Mouse (Mus musculus): Measurements from ENCODE around the gene Sirt7.
"Not testable (repeated sequence)": the region's sequence is repeated elsewhere in the genome, so short reads cannot be mapped to it uniquely, and the experiment has no call there.

Sirt7 gene

DNA sequence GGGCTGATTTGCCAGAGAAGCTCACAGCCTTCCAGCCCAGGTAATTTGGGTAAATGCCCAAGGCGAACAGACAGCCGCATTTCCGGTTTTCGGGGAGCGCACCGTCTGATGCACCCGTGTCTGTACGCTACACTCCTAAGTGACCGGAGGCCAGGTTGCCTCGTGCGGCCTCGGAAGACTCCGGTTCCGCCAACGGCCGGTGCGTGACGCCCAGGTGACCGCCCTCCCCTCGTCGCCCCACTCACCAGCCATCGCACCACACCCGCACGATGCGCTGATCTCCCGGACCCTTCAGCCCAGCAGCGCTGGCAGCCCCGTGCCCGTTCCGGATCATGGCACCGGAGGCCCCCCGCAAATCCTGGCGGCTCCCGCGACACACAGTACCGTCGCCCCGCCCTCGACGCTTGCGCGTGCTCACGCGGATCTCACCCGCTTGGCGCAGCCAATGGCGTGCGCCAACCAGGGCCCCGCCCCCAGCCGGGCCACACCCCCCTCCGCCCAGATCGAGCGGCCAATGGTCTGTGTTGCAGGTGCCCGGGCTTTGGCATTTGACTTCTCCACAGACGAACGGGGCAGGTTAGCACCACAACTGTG is 7.4 kb downstream of the Sirt7 start, which contains the start of gene Pcyt2:
Gene Pcyt2, minus strand, starts transcription at position 418 of the 594 bp plus-strand sequence.
- DNase-seq (ENCODE audit: low read depth, low spot score): peak; percentile 76

DNA sequence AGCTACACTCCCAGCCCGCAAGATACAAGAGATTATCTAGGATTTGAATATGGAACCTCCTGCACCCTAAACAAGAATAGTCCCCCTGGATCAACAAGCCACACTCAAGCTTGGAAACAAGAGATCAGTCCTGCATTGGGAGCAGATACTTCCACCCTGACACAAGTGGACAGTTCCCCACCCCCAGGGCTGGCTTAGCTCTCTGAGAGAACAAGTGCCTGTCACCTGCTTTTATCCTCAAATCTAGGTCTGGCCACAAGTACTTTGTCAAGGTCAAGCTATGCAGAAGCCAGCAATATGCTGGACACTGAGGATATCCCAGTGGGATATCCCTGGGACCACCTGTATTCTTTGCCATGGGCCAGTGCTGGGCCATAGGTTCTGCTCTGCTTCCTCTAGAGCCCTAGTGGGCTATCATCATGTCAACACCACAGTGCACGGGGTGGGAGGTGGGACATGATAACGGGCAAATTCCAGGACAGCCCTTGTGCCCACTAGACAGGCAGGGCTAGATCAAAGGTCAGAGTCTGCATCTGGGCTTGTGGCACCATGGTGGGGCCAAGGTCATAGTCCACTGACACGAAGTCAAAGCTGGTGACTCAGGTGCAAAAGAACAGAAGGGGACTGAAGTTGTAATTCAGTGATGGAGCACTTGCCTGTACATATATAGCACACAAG is 8.3 kb downstream of the Sirt7 start:
- no peak for DNase-seq (ENCODE audit: low read depth, low spot score)

DNA sequence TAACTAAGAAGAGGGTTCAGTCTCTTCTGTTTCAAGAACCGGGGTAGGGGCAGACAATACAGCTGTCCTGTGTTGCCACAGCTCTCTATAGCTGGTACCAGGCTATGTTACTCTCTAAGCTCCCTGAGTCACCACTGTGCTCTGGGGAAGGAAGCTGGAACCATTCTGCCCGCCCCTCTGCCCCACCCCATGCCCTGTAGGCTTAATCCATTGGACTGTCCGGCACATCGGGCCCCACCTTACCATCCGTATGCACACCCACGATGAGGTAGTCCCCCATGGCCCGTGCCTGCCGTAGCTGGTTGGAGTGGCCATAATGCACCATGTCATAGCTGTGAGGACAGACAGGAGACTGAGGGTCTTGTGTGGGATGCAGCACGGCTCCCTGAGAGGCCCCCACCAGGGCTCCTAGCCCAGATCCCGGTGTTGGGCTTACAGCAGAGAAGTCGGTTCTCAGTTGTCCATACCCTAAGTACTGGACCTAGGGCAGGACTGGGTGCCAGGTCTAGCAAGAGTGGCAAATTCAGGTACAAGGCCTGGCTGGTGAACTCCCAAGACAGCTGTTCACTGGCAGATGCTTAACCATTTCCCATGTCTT is 9.3 kb downstream of the Sirt7 start:
- DNase-seq (ENCODE audit: low read depth, low spot score): no peak

DNA sequence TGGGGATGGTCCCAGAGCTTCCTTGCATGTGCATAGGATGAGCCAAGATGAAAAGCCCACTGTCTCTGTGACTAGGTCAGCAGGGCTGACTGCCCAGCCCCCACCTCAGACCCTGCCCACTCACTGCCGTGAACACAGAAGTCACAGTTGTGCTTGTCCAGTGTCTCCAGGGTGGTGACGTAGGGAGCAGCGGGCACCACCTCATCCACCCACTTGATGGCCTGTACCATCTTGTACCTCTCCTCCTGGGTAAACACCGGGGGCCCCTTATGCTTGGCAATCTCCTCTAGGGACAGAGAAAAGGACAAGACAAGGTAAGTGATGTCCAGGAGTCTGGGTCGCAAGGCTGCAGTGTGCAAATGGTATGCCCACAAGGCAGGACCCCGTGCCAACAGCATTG is 9.9 kb downstream of the Sirt7 start:
- DNase-seq (ENCODE audit: low read depth, low spot score): no peak

DNA sequence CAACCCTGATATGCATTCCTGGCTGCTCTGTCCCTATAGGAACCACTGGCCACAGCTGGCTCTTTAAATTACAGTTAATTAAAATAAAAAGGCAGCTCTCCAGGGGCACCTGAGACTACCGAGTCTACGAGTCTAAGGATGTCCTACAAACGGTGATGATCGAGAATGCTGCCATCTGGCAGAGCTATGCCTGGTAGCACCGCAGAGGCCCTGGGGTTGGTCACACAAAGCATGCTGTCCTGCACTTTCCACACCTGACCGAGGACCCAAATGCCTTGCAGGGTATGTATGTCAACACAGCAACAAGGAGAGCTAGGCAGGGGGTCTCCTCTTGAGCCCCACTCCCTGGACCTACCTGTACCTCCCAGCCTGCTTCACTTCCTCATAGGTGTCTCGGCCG is 11.1 kb downstream of the Sirt7 start:
- no peak for DNase-seq (ENCODE audit: low read depth, low spot score)

DNA sequence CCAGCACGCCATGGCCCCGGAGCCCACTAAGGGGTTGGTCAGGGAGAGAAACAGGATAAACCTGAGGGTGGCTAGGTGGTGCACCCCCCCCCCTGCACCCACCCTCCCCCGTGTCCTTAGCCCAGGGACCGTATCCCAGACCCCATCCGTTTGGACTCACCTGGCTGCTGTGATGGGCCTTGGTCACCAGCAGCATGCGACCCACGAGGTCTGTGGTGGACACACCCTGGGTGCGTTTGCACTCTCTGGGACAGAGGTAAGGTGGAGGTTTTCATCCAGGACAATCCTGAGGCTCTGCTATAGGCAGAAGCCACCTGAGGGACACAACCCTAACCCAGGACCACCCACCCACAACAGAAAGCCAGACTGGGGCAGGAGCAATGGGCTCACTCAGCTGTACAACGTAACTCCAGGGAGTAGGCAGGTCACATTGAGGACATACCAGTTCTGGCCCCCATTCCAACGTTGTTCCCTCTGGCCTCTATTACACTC is 11.5 kb downstream of the Sirt7 start:
- no peak for DNase-seq (ENCODE audit: low read depth, low spot score)

DNA sequence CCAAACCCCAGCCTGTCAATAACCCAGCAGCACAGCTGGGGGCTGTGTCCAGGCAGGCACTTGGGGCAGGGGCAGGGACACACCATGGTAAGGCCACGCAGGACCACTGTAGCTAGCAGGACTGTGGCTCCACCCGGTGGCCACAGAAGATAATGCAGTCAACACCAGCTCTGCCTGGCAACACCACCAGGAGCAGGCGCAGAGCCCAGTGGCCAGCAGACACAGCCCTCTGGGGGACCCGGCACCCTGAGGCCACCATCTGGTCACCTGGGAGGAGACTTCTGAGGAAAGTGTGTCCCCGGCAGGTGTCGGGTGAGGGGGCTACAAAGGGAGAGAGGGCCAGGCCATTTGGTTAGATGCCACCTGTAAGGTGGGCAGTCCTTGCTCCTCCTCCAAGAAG is 12.3 kb downstream of the Sirt7 start:
- DNase-seq (ENCODE audit: low read depth, low spot score): no peak

DNA sequence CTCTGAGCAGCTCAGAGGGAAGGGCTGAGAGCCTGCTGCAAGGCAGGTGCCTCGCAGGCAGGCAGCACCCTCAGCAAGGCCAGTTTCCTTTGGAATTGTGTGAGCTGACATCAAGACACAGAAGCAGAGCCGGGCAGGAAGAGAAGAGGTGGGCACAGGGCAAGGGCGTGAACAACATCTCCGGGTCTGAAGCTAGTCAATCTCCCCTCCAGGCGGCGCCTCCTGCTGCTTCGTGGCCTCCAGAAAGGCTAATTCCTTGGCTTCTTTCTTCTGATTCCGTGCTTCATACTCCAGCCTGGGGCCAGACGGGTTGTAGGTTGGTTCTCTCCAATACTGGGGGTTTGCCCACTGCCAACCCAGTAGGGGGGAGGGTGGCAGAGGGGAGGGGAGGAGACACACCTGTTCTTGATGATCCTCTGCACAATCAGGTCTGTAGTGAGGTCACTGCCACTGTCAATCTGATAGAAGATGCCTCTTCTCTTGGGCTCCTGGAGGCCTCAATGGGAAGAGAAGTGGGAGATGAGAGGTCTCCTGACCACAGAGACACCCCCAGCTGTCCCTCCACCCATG is 14.5 kb downstream of the Sirt7 start:
- no peak for DNase-seq (ENCODE audit: low read depth, low spot score)

DNA sequence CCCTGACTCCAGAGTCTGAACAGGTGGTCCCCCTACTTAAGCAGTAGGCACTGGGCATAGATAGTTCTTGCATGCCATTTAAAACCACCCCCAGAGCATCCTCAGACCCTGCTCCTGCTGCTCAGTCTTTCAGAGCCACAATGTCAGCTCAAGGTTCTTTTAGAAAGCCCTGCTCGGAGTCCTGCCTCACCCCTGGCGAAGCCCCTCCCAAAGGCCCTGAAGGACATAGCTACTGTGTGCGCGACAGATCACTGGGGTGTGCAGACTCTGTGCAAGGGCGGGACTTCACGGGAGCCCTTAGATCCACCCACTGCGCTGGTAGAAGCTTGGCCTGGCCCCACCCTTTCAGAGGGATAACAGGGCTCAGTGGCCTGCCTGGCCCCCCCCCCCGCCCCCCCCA is 15.8 kb downstream of the Sirt7 start:
- no peak for DNase-seq (ENCODE audit: low read depth, low spot score)

DNA sequence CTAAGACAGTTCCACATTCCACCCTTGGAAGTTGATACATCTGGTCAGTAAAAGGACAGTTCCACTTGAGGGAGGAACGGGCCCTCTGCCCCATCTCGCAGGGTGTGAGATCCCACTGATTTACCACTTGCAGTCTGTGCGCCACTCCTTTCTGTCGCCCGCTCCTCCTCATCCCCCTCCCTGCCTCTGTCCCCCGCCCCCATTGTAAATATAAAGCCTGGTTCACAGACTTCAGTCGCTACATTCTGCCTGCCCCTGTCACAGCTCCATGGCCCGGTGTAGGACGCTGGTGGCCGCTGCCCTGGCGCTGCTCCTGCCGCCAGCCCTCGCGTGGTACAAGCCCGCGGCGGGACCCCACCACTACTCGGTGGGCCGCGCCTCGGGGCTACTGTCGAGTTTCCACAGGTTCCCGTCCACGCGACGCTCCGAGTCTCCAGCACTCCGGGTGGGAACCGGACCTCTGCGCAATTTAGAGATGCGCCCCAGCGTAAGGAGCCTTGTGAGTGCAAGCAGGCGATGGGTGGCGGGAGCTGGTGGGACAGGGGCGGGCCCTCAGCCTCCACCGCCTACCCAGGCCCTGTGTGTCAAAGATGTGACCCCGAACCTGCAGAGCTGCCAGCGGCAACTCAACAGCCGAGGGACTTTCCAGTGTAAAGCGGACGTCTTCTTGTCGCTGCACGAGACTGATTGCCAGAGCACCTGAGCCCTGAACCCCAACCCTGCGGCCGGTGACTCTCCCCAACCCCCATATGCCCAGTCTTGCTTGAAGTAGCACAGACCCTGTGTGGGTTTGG is 16.6 kb downstream of the Sirt7 start, which contains the start of gene Npb:
Gene Npb, plus strand, starts transcription at position 237 of the 794 bp plus-strand sequence.
- DNase-seq (ENCODE audit: low read depth, low spot score): no peak

DNA sequence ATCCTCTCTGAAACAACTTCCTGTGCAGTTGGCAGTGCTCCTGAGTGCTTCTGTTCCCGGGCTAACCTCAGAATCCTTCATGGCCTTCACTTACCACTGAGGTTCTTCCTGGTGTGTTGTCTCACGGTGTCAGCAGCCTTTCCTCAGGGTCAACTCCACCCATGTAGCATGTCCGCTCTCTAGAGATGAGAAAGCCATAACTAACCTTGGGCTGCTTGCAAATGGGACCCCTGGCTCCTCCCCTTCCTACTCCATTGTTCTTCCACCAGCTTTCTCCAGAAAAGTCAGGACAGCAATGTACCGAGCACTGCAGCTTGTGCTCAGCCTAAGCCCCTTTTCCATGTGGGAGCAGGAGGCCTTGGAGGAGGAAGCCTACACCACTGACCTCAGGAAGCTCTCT is 18.3 kb downstream of the Sirt7 start:
- DNase-seq (ENCODE audit: low read depth, low spot score): no peak

DNA sequence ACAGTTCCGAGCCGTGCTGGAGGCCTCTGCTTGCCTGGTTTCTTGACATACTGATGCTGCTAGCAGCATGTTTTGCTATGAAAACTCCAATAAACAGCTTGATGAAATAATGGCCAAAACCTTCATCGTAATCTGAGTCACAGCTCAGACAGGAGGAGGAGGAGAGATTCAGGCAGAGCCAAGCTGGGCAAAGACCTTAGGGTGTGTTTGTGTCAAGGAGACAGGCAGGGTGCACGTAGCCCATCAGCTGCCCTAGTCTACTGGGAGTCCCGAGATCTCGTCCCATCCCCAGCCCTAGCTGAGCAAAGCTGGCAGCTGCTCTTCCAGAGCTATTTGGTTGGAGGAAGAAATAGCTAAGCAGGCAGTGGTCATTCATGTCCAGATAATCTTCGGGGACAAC is 19.4 kb downstream of the Sirt7 start:
- DNase-seq (ENCODE audit: low read depth, low spot score): no peak

DNA sequence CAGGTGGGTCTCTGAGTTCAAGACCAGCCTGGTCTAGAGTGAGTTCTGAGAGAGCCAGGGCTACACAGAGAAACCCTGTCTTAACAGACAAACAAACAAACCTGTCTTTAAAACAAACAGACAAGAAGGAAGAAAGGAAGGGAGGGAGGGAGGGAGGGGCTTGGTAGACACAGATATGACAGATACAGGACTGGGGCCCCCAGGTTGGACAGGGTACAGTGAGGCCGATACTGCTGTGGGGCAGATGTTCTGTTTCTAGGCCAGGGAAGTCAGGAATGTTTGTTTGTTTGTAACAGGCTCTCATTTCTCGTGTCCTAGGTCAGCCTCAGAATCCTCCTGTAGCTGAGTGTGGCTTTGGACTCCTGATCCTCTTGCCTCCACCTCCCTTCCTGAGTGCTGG is 21.5 kb downstream of the Sirt7 start:
- DNase-seq (ENCODE audit: low read depth, low spot score): no peak

DNA sequence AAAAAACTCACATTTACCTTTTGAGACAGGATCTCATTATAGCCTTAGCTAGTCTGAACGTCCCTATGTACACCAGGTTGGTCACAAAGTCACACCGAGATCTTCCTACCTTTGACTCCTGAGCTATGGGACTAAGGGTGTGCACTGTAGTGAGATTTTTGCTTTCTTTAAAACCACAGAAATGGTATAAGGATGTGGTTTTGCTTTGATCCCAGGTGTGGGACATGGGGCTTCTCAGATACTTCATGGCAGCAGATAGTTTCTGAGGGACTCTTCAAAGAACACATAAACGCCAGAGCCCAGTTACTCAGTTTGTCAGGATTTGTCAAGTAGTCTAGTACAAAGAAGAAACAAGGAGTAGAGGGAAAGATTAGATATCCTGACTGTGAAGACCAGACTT is 24.3 kb downstream of the Sirt7 start:
- no peak for DNase-seq (ENCODE audit: low read depth, low spot score)

DNA sequence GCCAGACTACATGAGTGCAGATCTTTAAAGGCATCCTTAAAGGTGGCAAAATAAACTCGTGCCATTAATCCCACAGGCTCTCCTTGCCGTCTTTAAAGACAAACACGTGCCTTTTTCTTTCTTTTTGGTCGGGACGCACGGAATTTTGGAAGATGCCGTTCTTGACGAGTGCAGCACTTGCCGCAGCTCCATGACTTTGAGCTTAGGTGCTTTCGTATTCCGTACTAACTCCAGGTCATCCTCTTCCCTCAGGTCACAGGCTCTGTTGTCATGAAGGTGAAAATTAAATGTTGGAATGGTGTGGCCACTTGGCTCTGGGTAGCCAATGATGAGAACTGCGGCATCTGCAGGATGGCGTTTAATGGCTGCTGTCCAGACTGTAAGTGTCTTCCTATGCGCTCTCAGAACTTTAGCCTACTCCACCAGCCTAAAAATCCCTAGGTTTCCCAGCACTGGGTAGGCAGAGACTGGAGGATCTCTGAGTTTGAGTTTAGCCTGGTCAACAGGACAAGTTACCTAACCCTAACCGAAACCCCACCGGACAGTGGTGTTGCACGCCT is 26.0 kb downstream of the Sirt7 start:
- no peak for DNase-seq (ENCODE audit: low read depth, low spot score)

DNA sequence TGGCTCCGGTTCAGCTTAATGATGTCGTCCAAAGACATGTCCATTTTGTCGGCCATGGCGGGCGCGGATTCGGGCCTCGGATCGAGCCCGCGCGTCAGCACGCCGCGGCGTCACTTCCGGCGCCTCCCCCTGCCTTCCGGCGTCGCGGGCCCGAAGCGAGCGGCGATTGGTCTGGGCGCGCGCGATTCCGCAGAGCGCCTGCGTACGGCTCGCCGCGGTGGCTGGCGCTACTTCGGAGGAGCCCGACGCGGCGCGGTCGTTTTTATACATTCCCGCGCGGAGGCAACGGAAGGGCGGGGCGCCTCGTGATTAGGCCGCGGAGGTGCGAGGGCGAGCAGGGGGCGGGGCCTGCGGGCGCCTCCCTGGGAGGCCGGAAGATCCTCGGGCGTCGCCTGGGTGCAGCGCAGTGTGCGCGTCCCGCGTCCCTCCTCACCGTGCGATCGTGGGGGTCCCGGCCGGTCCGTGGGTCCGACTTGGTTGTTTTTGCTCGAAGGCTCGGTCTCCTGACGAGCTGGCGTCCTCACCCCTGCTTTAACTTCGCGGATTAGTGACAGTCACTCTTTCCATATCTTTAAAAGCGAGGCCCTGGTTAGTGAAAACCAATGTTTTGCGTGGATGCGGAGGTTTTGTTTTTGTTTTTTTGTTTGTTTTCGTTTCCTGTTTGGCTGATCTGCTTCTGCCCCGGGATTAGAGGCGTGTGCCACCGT is 26.6 kb downstream of the Sirt7 start, which contains the start of the genes Alyref and Anapc11:
Gene Alyref, minus strand, starts transcription at position 83 of the 707 bp plus-strand sequence.
Gene Anapc11, plus strand, starts transcription at position 139 of the 707 bp plus-strand sequence.
- DNase-seq (ENCODE audit: low read depth, low spot score): peak; percentile 89

DNA sequence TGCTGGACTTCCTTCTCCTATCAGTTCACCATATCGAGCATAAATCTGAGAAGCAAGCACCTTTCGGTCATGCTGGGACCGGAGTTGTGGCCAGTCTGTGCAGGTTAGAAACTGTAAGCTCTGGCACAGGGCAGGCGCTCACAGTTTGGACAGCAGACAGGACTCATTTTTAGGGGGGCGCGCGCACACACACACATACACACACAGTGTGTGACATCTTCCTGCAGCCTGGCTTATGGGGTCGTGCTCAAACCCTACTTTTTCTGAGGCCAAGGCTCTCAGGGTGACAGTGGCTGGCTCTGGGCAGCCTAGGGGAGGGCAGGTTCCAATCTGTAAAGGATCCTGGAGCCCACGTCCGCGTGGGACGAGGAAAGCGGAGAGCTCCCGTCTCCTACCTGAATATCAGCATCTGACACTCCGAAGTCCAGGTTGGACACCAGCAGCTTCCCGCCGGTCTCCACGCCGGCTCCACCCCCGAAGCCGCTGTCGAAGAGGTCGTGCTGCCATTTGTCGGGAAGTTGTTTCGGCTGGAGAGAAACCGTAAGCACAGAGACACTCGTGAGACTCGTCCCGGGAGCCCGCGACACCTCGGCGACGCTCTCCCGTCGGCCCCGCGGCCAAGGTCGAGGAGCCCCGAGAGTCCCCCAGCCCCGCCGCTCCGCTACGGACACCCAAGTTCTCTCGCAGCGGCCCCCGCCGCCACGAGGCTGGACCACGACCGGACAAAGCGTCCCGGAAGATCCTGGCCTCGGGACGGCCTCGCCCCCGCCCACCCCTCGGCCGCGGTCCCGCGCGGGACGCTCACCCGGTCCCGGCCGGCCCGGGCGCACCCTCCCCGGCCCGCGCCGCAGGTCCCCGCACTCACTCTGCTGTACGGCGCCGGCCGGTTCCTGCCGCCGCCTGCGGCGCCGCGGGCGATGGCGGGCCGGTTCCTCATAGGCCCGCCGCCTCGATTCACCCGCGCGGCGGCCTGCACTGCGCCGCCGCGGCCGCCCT is 27.5 kb downstream of the Sirt7 start:
- DNase-seq (ENCODE audit: low read depth, low spot score): no peak

DNA sequence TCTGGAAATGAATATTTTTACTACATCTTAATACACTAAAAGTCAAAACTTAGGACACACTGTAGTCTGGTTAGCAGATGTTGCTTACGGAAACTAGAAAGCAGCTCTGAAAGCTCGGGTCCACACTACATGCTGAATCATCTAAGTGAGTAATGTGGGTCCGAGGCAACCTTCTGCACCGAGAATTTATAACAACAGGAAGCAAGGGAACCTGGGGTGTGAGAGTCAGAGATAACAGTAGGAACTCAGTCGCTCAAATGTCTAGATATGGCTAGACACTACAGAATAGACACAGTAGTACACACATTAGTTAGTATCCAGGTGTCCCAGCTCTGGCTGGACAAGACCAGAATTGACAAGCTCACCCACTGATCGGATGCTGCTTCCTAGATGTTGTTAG is 36.5 kb downstream of the Sirt7 start:
- no peak for DNase-seq (ENCODE audit: low read depth, low spot score)

DNA sequence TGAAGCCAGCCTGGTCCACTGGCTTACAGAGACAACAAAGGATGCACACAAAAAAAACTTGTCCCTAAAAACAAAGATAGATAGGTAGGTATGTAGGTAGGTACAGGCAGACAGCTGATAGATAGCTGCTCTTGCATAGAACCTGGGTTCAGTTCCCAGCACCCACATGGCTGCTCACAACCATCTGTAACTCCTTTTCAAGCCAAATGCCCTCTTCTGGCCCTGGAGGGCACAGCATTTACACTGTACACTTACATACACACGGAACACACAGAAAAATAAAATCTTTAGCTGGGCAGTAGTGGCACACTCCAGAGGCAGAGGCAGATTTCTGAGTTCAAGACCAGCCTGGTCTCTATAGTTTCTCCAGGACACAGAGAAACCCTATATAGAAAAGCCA is 41.1 kb downstream of the Sirt7 start:
- DNase-seq (ENCODE audit: low read depth, low spot score): no peak

DNA sequence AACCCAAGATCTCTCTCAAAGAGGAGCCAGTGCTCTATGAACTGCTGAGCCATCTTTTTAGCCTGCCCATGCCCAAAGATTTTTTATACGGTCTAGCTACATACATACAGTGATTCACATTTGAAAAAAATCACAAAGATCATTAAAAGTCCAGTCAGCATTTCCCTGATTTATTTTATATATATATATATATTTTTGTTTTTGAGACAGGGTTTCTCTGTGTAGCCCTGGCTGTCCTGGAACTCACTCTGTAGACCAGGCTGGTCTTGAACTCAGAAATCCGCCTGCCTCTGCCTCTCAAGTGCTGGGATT is 42.1 kb downstream of the Sirt7 start:
- DNase-seq (ENCODE audit: low read depth, low spot score): not testable (repeated sequence)

Data from brain, embryonic 18.5 days (tissue).